Mouse (Mus musculus): ENCODE data around the gene Lrrk1.
A peak's percentile ranks its signal among the peaks of the same experiment; 100 is the strongest.

Lrrk1 gene

DNA sequence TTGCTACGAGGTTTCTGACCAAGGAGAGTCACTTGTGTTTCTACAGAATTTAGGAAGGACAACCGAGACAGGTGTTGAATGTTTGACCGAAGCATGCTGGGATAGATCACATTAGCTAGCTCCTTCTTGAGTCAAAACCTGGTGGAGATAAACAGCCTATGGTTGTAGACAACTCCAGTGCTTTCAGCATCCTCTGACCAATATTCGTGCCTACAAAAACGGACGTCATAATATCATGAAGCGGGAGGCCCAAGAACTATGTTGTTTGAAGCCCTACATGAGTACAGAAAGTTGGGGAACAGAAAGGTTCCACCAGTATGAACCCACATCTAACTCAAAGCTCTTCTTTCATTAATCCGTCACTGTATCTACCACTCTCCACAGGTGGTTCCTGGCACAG, 3.3 kb downstream of the Lrrk1 start:
- no peak for DNase-seq (ENCODE audit: extremely low read depth, low read depth)

- DNase-seq (ENCODE audit: extremely low read depth, low read depth): no peak
These were observed 3.9 kb downstream of the Lrrk1 start for GRCm38 (mm10) chr7:66384213-66384612.

DNA sequence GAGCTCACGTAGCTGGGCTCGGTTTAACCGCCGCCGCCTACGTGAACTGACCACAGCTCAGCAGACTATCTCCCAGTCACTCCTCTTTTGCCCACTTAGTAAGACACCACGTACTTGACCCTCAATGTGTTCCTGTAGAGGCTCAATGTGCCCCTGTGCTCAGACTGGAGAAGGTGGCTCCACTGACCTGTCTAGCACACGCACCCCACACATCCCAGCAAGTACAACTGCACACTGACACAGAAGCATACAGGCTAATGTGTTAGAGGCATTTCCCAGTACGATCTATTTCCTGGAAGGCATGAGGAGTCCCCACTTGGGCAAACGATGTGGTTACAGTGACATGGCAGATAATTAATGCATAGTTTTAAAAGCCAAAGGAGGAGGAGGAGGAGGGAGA, 11.6 kb downstream of the Lrrk1 start:
- DNase-seq (ENCODE audit: extremely low read depth, low read depth): no peak

DNA sequence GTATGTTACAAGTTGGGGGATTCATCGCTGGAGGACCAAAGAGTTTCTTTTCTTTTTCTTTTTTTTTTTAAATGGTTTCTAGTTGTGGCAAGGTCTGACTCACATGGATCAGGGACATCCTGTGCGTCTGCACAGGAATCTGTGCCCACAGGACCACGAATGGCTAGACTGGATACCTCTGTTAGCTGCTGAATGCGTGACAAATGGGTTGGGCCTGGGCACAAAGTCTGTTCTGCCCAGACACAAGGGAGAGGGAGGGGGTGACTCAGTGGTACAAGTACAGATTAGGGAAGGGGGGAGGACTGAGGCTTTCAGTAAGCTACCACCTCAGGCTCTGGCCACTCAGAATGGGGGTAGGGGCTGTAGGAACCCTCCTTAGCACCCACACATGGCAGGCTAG, 12.4 kb downstream of the Lrrk1 start:
- no peak for DNase-seq (ENCODE audit: extremely low read depth, low read depth)

DNA sequence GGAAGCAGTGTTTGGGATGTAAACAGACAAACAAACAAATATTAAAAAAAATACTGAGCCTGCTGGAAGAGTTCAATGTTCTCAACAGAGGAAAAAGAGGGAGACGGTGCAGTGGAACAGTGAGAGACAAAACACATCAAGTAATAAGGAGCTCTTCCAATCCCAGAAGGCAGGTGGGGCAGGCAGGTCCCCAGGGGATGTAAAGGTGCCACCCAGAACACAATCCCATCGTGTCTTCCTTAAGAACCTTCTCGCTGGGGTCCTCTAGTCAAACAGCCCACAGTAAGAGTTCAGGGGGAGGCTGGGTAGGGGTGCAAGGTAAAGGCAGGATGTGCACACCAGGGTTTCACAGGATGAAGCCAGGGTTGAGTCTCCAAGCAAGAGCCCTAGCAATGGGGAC, 14.8 kb downstream of the Lrrk1 start:
- DNase-seq (ENCODE audit: extremely low read depth, low read depth): no peak

DNA sequence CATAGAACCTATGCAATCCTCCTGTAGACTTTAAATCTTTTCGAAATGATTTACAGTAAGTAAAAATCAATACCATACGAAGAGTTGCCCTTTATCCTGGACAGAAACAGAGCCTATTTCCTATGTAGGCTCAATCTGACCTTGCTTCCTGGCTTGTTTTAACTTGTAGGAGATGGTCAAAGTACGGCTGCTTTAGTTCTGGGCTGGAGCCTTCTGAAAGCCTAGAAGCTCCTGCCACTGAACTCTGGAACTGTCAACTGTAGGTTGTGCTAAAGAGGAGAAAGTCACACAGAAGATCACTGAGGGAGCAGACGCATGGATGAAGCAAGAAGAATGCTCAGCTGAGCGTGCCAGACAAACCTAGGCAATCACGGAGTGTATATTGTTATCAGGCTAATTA, 17.2 kb downstream of the Lrrk1 start:
- no peak for DNase-seq (ENCODE audit: extremely low read depth, low read depth)

GRCm38 (mm10) chr7:66369934-66370445, 18.2 kb downstream of the Lrrk1 start:
- no peak for DNase-seq (ENCODE audit: extremely low read depth, low read depth)

- no peak for DNase-seq (ENCODE audit: extremely low read depth, low read depth)
These were observed 18.8 kb downstream of the Lrrk1 start for GRCm38 (mm10) chr7:66369071-66369933.

DNA sequence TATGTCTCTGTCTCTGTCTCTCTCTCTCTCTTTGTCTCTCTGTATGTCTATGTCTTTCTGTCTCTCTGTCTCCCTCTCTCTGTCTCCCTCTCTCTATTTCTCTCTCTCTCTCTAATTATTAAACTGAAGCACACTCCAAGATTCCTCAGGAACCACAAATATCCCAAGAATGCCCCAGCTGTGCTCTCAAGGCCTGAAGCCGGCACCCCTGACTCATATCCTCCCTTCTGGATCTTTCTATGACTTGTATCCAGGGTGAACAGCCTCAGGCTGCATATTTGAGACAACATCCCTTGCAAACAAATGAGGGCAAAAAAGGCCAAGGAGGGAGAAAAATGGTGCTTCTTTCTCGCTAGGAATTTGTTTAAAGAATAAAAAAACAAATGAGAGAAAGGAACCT, 22.2 kb downstream of the Lrrk1 start, which contains the start of gene Gm10974:
TSS of gene Gm10974 (plus strand) at position 2 of the 400 bp plus-strand sequence.
- no peak for DNase-seq (ENCODE audit: extremely low read depth, low read depth)

DNA sequence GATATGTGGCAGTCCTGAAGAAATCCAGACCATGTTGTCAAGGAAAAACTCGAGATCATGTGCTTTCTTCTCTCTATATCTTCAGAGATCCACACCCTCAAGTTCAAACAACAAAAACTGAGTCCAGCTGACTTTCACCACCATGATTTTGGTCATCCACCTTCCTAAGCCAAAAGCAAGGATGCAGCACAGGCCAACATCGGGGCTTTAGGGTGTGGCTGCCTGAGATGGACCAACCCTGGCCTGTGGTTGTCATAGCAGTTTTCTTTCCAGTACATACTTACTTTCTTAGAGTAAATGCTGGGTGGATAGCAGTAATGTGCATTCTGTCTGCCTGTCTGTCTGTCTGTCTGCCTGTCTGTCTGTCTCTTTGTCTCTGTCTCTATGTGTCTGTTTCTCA, 22.7 kb downstream of the Lrrk1 start:
- no peak for DNase-seq (ENCODE audit: extremely low read depth, low read depth)

- DNase-seq (ENCODE audit: extremely low read depth, low read depth): no peak
These were observed 23.7 kb downstream of the Lrrk1 start for GRCm38 (mm10) chr7:66364491-66364890.

- no peak for DNase-seq (ENCODE audit: extremely low read depth, low read depth)
These were observed 29.1 kb downstream of the Lrrk1 start for GRCm38 (mm10) chr7:66359044-66359443.

DNA sequence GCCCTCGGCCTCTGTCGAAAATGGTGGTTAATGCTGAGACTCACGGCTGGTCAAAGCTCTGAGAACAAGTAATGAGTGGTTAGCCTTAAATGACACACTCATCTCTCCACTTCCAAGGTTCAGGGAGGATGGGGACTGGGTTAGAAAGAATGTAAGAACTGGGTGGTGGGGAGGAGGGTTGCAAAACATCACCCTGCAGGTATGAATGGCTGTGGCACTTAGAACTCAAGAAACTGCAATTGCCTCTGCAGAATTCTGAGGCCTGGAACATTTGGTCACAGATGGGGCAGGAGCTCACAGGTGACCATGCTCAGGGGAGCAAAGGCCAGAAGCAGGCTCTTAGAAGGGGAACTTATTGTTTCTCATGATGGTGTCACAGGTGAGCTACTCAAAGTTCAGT, 29.7 kb downstream of the Lrrk1 start:
- no peak for DNase-seq (ENCODE audit: extremely low read depth, low read depth)

GRCm38 (mm10) chr7:66355791-66356522, 32.2 kb downstream of the Lrrk1 start:
- no peak for DNase-seq (ENCODE audit: extremely low read depth, low read depth)

- no peak for DNase-seq (ENCODE audit: extremely low read depth, low read depth)
These were observed 33.2 kb downstream of the Lrrk1 start for GRCm38 (mm10) chr7:66354911-66355310.

DNA sequence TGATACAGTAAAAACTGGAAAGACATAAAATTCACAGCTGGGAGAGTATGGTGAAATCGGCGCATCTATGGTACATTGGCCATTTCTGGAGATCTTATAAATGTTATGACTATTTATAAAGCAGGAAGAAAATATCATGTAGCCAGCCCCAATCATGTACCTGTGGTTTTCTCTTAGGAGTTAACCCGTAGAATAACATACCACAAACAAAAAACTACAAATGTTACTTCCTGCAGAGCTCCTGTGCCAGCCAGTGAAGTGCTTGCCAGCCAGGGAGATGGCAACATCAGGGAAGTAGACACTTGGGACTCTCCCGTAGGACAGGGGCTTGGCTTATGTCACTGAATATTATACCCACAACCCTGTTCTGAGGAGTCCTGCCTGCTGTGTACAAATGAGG, 37.1 kb downstream of the Lrrk1 start:
- no peak for DNase-seq (ENCODE audit: extremely low read depth, low read depth)

DNA sequence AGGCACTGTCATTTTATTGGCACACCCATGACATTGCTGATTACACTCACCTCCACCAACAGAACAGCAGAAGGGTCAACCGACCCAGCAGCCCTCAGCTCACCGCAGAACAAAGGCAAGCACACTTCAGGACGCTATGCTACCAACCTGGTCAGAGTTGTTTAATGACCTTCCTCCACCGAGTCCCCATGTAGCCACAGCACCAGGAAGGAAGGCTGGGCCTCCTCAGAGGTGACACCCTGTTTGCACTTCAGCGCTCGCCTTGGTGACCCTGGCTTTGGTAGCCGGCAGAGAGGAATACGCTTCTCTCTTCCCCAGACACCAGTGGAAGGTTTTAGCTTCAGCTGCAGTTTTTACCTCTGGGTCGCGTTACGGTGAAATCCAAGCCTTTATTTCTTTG, 38.5 kb downstream of the Lrrk1 start:
- DNase-seq (ENCODE audit: extremely low read depth, low read depth): no peak

DNA sequence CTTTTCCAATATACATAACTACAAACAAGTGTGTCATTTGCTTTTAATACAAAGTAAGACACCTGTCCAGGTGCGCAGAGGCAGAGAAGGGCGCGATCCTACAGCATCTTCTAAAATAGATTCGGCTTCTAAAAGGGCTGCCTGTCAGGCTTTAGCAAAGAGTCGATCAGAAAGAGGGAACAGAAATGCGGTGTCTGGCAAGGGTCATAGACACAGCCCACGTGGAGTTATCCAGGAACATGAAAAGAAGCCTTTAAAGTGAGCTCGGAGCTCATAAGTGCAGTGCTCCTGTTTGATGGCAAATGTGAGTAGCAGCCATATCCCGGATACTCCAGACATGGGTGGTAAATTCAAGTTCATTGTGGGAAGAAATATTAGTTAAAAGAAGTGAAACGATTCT, 39.6 kb downstream of the Lrrk1 start:
- DNase-seq (ENCODE audit: extremely low read depth, low read depth): no peak

GRCm38 (mm10) chr7:66346959-66347663, 41.0 kb downstream of the Lrrk1 start:
- no peak for DNase-seq (ENCODE audit: extremely low read depth, low read depth)

DNA sequence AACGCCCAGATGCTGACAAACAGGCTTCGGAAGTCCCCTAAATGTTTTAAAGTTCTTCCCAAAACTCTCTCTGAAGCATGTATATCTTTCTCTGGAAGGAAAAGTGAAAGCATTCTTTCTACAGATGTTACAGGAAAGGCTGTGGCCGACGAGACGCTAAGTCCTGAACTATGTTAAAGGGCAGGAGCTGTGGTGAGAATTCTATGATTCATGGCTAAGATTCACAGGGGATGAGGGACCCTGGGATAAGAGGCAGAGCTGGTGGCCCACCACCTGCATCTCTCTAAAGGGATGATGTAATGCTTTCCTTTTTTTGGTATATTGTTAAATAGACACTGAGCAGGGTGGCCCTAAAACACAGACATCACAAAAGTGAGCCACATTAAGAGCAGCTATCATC, 44.8 kb downstream of the Lrrk1 start:
- DNase-seq (ENCODE audit: extremely low read depth, low read depth): no peak

DNA sequence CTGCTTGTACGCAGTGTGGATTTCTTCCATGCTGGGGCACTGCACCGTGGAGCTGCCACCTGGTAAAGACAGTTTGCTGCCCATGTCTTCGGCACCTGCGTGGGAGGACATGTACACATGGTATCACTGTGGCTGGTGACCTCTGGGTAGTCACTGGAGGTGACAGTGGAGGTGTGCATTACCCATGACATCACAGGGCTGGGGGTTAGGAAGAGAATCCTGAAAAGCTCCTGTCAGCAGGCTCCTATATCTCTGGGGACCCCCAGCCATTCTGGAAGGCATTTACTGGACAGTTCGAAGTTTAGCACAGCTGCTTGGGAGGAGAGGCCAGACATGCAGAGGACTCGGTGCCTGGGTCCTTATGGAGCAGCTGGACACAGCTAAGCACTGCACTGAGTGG, 45.3 kb downstream of the Lrrk1 start:
- no peak for DNase-seq (ENCODE audit: extremely low read depth, low read depth)

DNA sequence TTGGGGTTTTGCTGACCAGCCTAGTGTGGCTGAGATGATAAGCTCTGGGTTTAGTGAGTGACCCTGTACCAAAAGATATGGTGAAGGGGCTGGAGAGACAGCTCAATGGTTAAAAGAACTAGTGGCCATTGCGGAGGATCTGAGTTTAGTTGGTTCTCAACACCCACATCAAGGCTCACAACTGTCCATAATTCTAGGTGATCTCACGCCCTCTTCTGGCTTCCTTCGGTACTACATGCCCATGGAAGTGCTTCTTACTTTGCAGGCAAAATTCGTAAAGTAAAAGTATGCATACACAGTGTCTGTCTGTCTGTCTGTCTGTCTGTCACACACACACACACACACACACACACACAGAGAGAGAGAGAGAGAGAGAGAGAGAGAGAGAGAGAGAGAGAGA, 45.8 kb downstream of the Lrrk1 start:
- DNase-seq (ENCODE audit: extremely low read depth, low read depth): peak; percentile 22

Data from MEL-GATA-1-ER (cell line).